ENCODE assay signal across 18 mouse cellular contexts in genomic region chr9:41238395-41239096, GRCm38 (mm10).
DNase-seq lines count a peak whose midpoint lies in the region; ATAC-seq and TF ChIP-seq lines count a peak whose summit lies in the region.
"Had no signal": no experiment of that assay in that cellular context is flagged by ENCODE, and none has a peak within 500 bp of the region (broad histone marks: within the 10 kb centered on the region; RNA-seq: fewer than 3 reads in every experiment).

No protein-coding gene starts in this region.

- H3K27me3 ChIP-seq in embryonic facial prominence, embryonic 12.5 days, result no peaks in the 10 kb centered on the region
- H3K27me3 ChIP-seq in hindbrain, embryonic 15.5 days, result no peaks in the 10 kb centered on the region
- no peaks in the 10 kb centered on the region for H3K27me3 ChIP-seq in intestine, embryonic 15.5 days (replicated peaks)
- H3K27me3 ChIP-seq in heart, adult 2 months (ENCODE audit: control insufficient read depth, insufficient read depth, low read length), result no peaks in the 10 kb centered on the region
- H3K27me3 ChIP-seq: heart, embryonic 15.5 days; liver, embryonic 13.5 days; midbrain, embryonic 15.5 days had no signal

- H3K9me3 ChIP-seq in embryonic facial prominence, embryonic 12.5 days, result no peaks in the 10 kb centered on the region
- H3K9me3 ChIP-seq in hindbrain, embryonic 15.5 days, result no peaks in the 10 kb centered on the region
- no peaks in the 10 kb centered on the region for H3K9me3 ChIP-seq in intestine, embryonic 15.5 days
- H3K9me3 ChIP-seq: heart, embryonic 15.5 days; liver, embryonic 13.5 days; midbrain, embryonic 15.5 days had no signal

- WGBS in embryonic facial prominence, embryonic 12.5 days, result 19% methylated on average over 5 of the region's 5 CpGs
- WGBS in hindbrain, embryonic 15.5 days, result 58% methylated on average over 5 of the region's 5 CpGs
- WGBS in intestine, embryonic 15.5 days, result 64% methylated on average over 5 of the region's 5 CpGs
- WGBS in heart, adult 2 months, result 69% methylated on average over 5 of the region's 5 CpGs

- peak; percentile 63 for DNase-seq in gastrocnemius, adult 2 months
- DNase-seq in gastrocnemius, postnatal 4 days (ENCODE audit: low spot score in 2 of 2), result no peak
- peak; percentile 41 for DNase-seq in NIH3T3 (ENCODE audit: low read depth)
- DNase-seq in heart, adult 2 months, result no peak
- no peak for DNase-seq in layer of hippocampus, adult 9-11 months
- DNase-seq: adrenal gland, postnatal 14 days; cerebellum, adult 9-11 months; embryo, embryonic 11 days; heart, adult 18-20 months; kidney, adult 2 months; kidney, postnatal 36 days; liver, embryonic 13.5 days; thymus, postnatal 4 days had no signal

- intact Hi-C loops in gastrocnemius, adult 2 months (cut with DNase I), result loop anchor here (5.0 kb wide), 1 partner anchor 139 kb away; no protein-coding TSS in a partner anchor
- intact Hi-C loops in heart, adult 2 months (cut with DNase I), result no loop called here

- TF ChIP-seq EP300 in heart, adult 2 months (IDR thresholded peaks at IDR 0.05; ENCODE audit: insufficient read depth, low read depth, low read length), result no peak

- no peaks in the 10 kb centered on the region for H3K79me2 ChIP-seq in heart, adult 2 months (replicated peaks; ENCODE audit: control insufficient read depth, insufficient read depth, low read length)

- peaks cover 26% of the 10 kb centered on the region for H3K4me1 ChIP-seq in embryonic facial prominence, embryonic 12.5 days
- 0 out of 2 replicates have a peak, but pooled peaks cover 6% of the 10 kb centered on the region for H3K4me1 ChIP-seq in hindbrain, embryonic 15.5 days (replicated peaks)
- H3K4me1 ChIP-seq in intestine, embryonic 15.5 days (replicated peaks), result no peaks in the 10 kb centered on the region
- no peaks in the 10 kb centered on the region for H3K4me1 ChIP-seq in heart, adult 2 months (ENCODE audit: control insufficient read depth, insufficient read depth, low read length)
- H3K4me1 ChIP-seq: heart, embryonic 15.5 days; liver, embryonic 13.5 days; midbrain, embryonic 15.5 days had no signal

- H3K4me3 ChIP-seq in gastrocnemius, adult 2 months, result no peak overlapping the region
- H3K4me3 ChIP-seq in embryonic facial prominence, embryonic 12.5 days, result no peak overlapping the region
- no peak overlapping the region for H3K4me3 ChIP-seq in hindbrain, embryonic 15.5 days
- no peak overlapping the region for H3K4me3 ChIP-seq in intestine, embryonic 15.5 days (replicated peaks)
- H3K4me3 ChIP-seq in heart, adult 2 months, result no peak overlapping the region
- H3K4me3 ChIP-seq: heart, embryonic 15.5 days; liver, embryonic 13.5 days; midbrain, embryonic 15.5 days had no signal

- H3K4me2 ChIP-seq in embryonic facial prominence, embryonic 12.5 days (replicated peaks), result no peak overlapping the region
- H3K4me2 ChIP-seq in hindbrain, embryonic 15.5 days, result no peak overlapping the region
- no peak overlapping the region for H3K4me2 ChIP-seq in intestine, embryonic 15.5 days (replicated peaks)
- H3K4me2 ChIP-seq: heart, embryonic 15.5 days; liver, embryonic 13.5 days; midbrain, embryonic 15.5 days had no signal

- peak overlapping the region; percentile 72 for H3K27ac ChIP-seq in gastrocnemius, adult 2 months
- H3K27ac ChIP-seq in embryonic facial prominence, embryonic 12.5 days, result peak overlapping the region; percentile 88
- H3K27ac ChIP-seq in hindbrain, embryonic 15.5 days (replicated peaks), result peak overlapping the region; percentile 16
- H3K27ac ChIP-seq in intestine, embryonic 15.5 days, result no peak overlapping the region
- H3K27ac ChIP-seq in heart, adult 2 months, result no peak overlapping the region
- H3K27ac ChIP-seq: heart, embryonic 15.5 days; liver, embryonic 13.5 days; midbrain, embryonic 15.5 days had no signal

- no peaks in the 10 kb centered on the region for H3K36me3 ChIP-seq in embryonic facial prominence, embryonic 12.5 days
- no peaks in the 10 kb centered on the region for H3K36me3 ChIP-seq in hindbrain, embryonic 15.5 days
- no peaks in the 10 kb centered on the region for H3K36me3 ChIP-seq in intestine, embryonic 15.5 days
- H3K36me3 ChIP-seq in heart, adult 2 months (ENCODE audit: control insufficient read depth, insufficient read depth, low read length), result no peaks in the 10 kb centered on the region
- H3K36me3 ChIP-seq: heart, embryonic 15.5 days; liver, embryonic 13.5 days; midbrain, embryonic 15.5 days had no signal

- no peak for TF ChIP-seq CTCF in gastrocnemius, adult 2 months (IDR thresholded peaks at IDR 0.05)
- TF ChIP-seq CTCF in heart, adult 2 months (IDR thresholded peaks at IDR 0.05), result no peak

- ATAC-seq in embryonic facial prominence, embryonic 12.5 days (ENCODE audit: insufficient number of reproducible peaks, insufficient read depth, low FRiP score, low TSS enrichment), result peak; percentile 75; the same call in 1 of the 2 replicates
- 0 out of 2 replicates have a peak, but pooled peaks have one; percentile 8 for ATAC-seq in hindbrain, embryonic 15.5 days (ENCODE audit: low FRiP score, low read depth)
- no peak for ATAC-seq in intestine, embryonic 15.5 days
- ATAC-seq: midbrain, embryonic 15.5 days had no signal

- TF ChIP-seq POLR2A in heart, adult 2 months (IDR thresholded peaks at IDR 0.05; ENCODE audit: insufficient read depth, low read depth, low read length), result no peak

- H3K9ac ChIP-seq in embryonic facial prominence, embryonic 12.5 days, result no peak overlapping the region
- H3K9ac ChIP-seq in hindbrain, embryonic 15.5 days, result no peak overlapping the region
- no peak overlapping the region for H3K9ac ChIP-seq in intestine, embryonic 15.5 days
- H3K9ac ChIP-seq in heart, adult 2 months (ENCODE audit: low read depth, low read length), result no peak overlapping the region
- H3K9ac ChIP-seq: heart, embryonic 15.5 days; liver, embryonic 13.5 days; midbrain, embryonic 15.5 days had no signal

Comparison
In these comparisons a context has a peak if more than half of its experiments do, and no peak if none do; other contexts are left out.
1. DNase-seq: peak in gastrocnemius, adult 2 months (single experiment) and NIH3T3 (single experiment); none in gastrocnemius, postnatal 4 days (0 of 2), heart, adult 2 months (0 of 2) and layer of hippocampus, adult 9-11 months (single experiment).
2. H3K27ac ChIP-seq: peak in gastrocnemius, adult 2 months (single experiment), embryonic facial prominence, embryonic 12.5 days (single experiment) and hindbrain, embryonic 15.5 days (single experiment); none in intestine, embryonic 15.5 days (single experiment) and heart, adult 2 months (single experiment).